Mouse (Mus musculus) embryo, embryonic 11 days (tissue): Measurements from ENCODE around the gene Pla2g3.

Experiments
- DNase-seq: peaks from one replicate; pipeline ENCODE4 v3.0.0-alpha.2; 2015

Pla2g3 gene

DNA sequence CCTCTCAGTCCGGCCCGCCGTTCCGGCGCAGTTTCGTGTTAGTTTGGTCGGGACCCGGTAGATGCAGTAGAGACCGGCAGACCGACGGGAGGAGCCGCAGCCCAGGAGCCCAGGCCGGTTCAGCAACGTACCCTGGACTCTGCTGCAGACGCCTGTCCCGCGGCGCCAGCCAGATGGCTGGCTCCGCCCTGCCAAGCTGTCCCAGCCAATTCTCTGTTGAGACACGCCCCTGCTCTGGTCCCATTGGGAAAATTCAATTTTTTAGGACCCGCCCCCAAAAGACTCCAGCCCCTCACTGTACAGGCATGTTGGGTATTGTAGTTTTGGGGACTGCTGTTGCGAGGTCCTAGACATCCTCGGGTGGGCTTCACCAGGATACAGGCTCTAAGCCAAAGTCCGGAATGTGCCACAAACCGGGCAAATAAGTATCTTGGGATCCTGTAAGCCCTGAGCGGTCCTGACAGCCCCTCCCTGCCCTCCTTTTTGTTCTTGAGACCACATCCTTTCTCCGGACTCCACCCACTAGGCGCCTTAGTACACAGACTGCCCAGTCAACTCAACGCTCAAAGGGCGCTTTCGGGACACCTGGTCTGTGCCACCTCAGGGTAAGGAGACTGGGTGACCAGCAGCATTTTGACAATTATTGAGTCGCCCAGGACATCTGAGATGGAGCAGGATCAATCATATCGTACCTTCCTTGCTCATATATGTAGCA lies 51.2 kb downstream of the Pla2g3 start:
- DNase-seq: peak; percentile 97

GRCm38 (mm10) chr11:3539826-3540196 lies 51.7 kb downstream of the Pla2g3 start:
- no peak for DNase-seq

DNA sequence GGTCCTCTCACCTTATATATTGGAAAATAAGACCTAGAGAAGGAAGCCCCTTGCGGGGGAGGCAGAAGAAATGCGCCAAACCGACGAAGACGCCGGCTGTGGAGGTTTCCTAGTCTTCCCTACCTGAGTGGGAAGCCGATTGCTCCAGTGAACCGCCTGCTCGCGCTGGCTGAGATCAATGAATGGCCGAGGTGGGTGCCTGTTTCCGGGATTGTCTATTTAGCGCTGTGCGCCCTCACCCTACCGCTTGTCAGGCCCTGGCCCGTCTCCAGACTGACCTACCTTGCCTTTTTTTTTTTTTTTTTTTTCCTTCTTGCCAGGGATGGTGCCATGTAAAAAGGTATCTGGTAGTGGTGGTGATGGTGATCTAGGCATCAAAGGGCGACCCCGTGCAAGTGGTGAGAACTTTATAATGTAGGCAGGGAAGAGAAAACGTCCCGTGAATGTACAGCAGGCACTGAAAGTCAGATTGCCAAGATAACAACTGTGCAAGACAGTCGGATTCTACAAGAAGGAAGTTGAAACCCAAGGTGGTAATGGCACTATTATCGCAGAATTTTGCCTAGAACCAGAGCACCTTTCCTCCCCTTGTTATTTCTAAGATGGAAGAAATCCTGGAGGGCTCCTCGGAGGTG lies 52.5 kb downstream of the Pla2g3 start, which contains the start of gene Smtn:
TSS of gene Smtn (minus strand) at position 162 of the 635 bp plus-strand sequence.
- DNase-seq: no peak

DNA sequence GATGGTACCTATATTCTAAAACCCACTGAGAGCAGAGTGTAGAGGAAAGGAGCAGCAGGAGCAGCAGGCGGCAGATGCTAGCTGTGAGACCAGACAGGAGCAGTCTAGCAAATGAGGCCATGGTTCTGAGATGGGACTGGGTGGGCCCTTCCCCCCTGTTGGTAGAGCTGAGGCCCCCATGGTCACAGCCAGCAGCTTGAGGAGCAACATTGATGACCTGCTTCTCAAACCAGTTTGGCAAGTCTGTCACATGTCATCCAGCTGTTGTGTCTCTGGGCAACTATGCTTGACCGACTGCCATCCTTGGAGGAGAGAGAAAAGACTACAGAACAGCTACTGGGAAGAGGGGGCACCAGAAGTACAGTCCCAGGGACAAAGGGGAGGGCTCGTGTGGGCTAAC lies 53.8 kb downstream of the Pla2g3 start:
- DNase-seq: no peak

DNA sequence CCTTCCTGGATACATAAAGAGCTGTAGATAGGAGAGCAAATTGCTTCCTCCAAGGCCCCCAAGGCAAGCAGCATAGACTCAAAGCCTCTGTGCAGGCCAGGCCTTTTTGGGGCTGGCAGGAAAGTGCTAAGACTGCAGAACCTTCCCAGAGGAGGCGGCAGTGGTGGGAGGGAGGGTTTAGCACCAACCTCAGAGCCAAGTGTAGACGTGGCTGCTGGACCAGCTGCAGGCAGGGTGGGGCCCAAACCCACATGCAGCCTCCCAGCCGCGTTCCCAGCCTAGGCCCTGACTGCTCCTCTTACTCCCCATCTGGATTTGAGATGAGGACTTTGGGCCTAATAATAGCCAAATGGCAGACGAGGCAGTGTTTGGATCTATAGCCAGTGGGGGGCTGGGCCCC lies 54.9 kb downstream of the Pla2g3 start:
- no peak for DNase-seq

DNA sequence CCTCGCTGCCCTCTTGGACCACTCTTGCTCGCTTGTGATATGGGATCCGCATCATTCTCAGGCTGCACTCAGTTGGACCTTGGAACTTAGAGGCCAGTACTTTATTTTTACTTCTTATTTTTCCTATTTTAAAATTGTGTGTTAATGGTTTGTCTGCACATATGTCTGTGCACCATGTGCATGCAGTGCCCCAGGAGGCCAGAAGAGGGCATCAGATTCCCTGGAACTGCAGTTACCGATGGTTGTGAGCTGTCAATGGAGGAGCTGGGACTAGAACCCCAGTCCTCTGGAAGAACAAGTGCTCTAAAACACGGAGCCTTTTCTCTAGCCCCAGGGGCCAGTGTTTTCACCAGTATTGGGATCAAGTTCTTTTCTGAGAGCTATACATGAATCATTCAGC lies 56.3 kb downstream of the Pla2g3 start:
- DNase-seq: no peak

DNA sequence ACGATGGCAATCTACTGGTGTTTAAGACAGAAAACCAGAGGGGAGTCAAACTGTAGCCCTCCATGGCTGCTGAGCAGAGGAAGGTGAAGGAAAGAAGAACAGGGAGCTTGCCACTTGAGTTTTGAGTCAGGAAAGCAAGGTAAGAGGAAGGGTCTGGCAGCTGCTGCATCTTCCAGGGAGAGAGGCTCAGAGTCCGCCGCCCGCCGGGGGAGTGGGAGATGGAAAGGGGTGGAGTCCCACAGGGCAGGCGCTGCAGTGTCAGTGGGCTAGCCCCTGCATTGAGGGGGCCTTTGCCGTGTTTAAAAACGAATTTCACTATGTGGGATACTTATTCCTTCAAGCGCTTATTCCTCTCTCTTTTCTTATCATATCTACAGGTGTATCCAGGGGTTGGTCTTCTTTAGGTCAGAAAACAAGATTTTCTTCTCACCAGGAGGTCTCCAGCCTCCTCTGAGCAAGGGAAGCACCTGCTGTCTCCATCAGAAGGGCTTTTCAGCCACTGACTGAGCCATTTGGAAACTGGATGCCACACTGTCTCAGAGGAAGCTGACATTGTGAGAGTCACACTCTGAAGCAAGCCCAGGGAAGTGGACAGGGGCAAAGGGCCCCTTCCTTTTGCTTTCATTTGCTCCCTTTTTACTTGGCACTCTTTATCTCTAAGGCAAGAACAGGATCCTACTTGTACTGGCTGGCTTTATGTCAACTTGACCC lies 57.6 kb downstream of the Pla2g3 start:
- DNase-seq: no peak

DNA sequence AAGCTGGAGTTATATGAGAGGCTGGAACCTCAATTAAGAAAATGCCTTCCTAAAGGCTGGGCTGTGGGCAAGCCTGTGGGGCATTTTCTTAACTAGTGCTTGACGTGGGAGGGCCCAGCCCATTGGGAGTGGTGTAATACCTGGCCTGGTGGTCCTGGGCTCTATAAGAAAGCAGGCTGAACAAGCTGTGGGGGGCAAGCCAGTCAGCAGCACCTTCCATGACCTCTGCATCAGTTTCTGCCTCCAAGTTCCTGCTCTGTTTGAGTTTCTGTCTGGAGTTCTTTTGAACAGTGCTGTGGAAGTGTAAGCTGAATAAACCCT lies 58.1 kb downstream of the Pla2g3 start:
- no peak for DNase-seq

DNA sequence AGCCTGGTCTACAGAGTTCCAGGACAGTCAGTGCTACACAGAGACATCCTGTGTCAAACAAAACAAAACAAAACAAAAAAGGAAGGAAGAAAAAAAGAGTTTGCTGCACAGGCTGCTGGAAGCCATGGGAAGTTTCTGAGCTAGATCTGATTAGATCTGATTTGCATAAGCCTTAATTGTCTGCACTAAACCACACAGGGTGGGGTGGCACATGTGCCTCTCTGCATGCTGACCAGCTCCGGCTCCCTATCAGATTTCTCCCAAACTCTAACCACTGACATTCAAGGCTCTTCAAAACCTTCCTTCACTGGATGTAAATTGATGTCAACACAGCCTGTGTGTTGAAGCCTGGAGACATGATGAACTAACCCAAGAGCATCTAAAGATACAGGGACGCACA lies 59.0 kb downstream of the Pla2g3 start:
- no peak for DNase-seq

DNA sequence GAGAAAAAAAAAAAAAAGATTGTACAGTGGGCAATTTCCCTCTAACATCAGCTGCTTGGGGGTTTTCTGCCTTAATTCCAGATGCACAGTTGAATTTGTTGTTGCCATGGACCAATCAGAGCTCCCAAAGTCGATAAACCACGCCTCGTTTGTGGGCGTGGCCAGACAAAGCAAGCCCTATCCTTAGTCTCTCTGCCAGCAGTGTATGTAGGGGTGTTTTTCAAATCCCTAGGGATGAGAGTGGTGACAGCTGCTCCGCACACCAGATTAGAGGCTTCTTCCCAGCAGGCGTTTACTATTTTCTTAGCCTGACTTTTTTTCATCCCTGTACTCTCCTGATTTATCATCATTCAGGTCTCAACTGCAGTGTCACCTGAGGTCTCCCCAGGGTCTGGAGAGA lies 59.9 kb downstream of the Pla2g3 start:
- DNase-seq: peak; percentile 57

- no peak for DNase-seq
Measured at GRCm38 (mm10) chr11:3548564-3549295, 60.6 kb downstream of the Pla2g3 start.
